Mouse (Mus musculus): ENCODE results near the gene Cdkn2b.

DNA sequence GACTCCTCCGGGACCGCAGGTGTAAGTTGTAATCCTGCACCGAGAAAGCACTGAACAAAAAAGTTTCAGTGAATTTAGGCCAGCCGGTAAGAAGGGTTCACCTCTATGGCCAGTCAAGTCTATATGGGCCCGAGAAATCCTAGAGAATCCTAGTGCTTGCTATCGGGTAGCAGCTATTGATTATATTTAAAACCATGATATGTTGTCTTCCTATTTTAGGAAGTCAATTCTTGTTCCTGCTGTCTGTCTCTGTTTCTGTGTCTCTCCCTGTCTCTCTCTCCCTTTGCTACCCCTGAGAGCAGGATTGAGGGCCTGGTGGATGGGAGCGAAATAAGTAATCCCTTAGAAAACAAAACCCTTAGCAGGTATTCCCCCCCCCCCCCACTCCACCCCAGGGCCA, 17.3 kb downstream of the Cdkn2b start:
- no peak for TF ChIP-seq POLR2A (IDR thresholded peaks at IDR 0.05; ENCODE audit: control insufficient read depth, low read depth, low read length)
- no peak for TF ChIP-seq CTCF (IDR thresholded peaks at IDR 0.05; ENCODE audit: control insufficient read depth, insufficient read depth, insufficient replicate concordance, low read depth, low read length)
